Mouse (Mus musculus): Measurements from ENCODE around the gene March10. TPM values are rescaled to one million over a fixed set of nuclear protein-coding genes. Genes with fewer than 3 reads are reported as not detected.

March10 gene
- polyA plus RNA-seq, 1 experiment from 2014 or later: 1.2 TPM

GRCm38 (mm10) chr11:105438907-105439306, 17.6 kb downstream of the March10 start:
- Histone ChIP-seq H3K4me2 (ENCODE audit: low read length) (no peak overlapping the region), H3K27me3 (ENCODE audit: insufficient read depth, low read length) (no peaks in the 10 kb centered on the region), H3K9me3 (replicated peaks; ENCODE audit: low read length) (no peaks in the 10 kb centered on the region), H3K4me3 (replicated peaks; ENCODE audit: low read depth, low read length) (no peak overlapping the region), H3K36me3 (ENCODE audit: insufficient read depth, low read length) (no peaks in the 10 kb centered on the region), H3K4me1 (replicated peaks; ENCODE audit: insufficient read depth, low read length) (no peaks in the 10 kb centered on the region), H3K27ac (no peak overlapping the region), H3K9ac (ENCODE audit: low read depth, low read length) (no peak overlapping the region)
- DNase-seq (ENCODE audit: low spot score) (no peak), ATAC-seq (replicated peaks; ENCODE audit: low FRiP score, low read depth) (no peak)
- WGBS: 73% methylated on average over 7 of the region's 7 CpGs
- TF ChIP-seq CTCF (IDR thresholded peaks at IDR 0.05; ENCODE audit: low read depth): no peak

GRCm38 (mm10) chr11:105426441-105426840, 30.1 kb downstream of the March10 start:
- H3K4me1 ChIP-seq (replicated peaks; ENCODE audit: insufficient read depth, low read length): no peaks in the 10 kb centered on the region
- ATAC-seq (replicated peaks; ENCODE audit: low FRiP score, low read depth) (no peak), DNase-seq (ENCODE audit: low spot score) (no peak)
- H3K27me3 ChIP-seq (ENCODE audit: insufficient read depth, low read length): no peaks in the 10 kb centered on the region
- no peak for TF ChIP-seq CTCF (IDR thresholded peaks at IDR 0.05; ENCODE audit: low read depth)
- 69% methylated on average over 5 of the region's 5 CpGs for whole genome bisulfite sequencing
- no peaks in the 10 kb centered on the region for H3K36me3 ChIP-seq (ENCODE audit: insufficient read depth, low read length)
- H3K9me3 ChIP-seq (replicated peaks; ENCODE audit: low read length): no peaks in the 10 kb centered on the region
- H3K4me2 ChIP-seq (ENCODE audit: low read length): no peak overlapping the region
- H3K4me3 ChIP-seq (replicated peaks; ENCODE audit: low read depth, low read length): no peak overlapping the region
- H3K27ac ChIP-seq: no peak overlapping the region
- no peak overlapping the region for H3K9ac ChIP-seq (ENCODE audit: low read depth, low read length)

GRCm38 (mm10) chr11:105424643-105425042, 31.9 kb downstream of the March10 start:
- H3K4me1 ChIP-seq (replicated peaks; ENCODE audit: insufficient read depth, low read length): no peaks in the 10 kb centered on the region
- ATAC-seq (replicated peaks; ENCODE audit: low FRiP score, low read depth): no peak
- TF ChIP-seq CTCF (IDR thresholded peaks at IDR 0.05; ENCODE audit: low read depth): no peak
- DNase-seq (ENCODE audit: low spot score): no peak
- H3K9me3 ChIP-seq (replicated peaks; ENCODE audit: low read length): no peaks in the 10 kb centered on the region
- no peaks in the 10 kb centered on the region for H3K27me3 ChIP-seq (ENCODE audit: insufficient read depth, low read length)
- 93% methylated on average over 4 of the region's 4 CpGs for WGBS
- no peak overlapping the region for H3K4me2 ChIP-seq (ENCODE audit: low read length)
- H3K36me3 ChIP-seq (ENCODE audit: insufficient read depth, low read length): no peaks in the 10 kb centered on the region
- no peak overlapping the region for H3K27ac ChIP-seq
- no peak overlapping the region for H3K9ac ChIP-seq (ENCODE audit: low read depth, low read length)
- H3K4me3 ChIP-seq (replicated peaks; ENCODE audit: low read depth, low read length): no peak overlapping the region

- DNase-seq (ENCODE audit: low spot score) (no peak), ATAC-seq (replicated peaks; ENCODE audit: low FRiP score, low read depth) (no peak)
- 48% methylated on average over 7 of the region's 7 CpGs for WGBS
- H3K36me3 ChIP-seq (ENCODE audit: insufficient read depth, low read length): no peaks in the 10 kb centered on the region
- H3K9me3 ChIP-seq (replicated peaks; ENCODE audit: low read length): no peaks in the 10 kb centered on the region
- no peaks in the 10 kb centered on the region for H3K4me1 ChIP-seq (replicated peaks; ENCODE audit: insufficient read depth, low read length)
- TF ChIP-seq CTCF (IDR thresholded peaks at IDR 0.05; ENCODE audit: low read depth): no peak
- no peak overlapping the region for H3K4me3 ChIP-seq (replicated peaks; ENCODE audit: low read depth, low read length)
- no peak overlapping the region for H3K9ac ChIP-seq (ENCODE audit: low read depth, low read length)
- no peak overlapping the region for H3K4me2 ChIP-seq (ENCODE audit: low read length)
- H3K27ac ChIP-seq: no peak overlapping the region
- no peaks in the 10 kb centered on the region for H3K27me3 ChIP-seq (ENCODE audit: insufficient read depth, low read length)
Measured at GRCm38 (mm10) chr11:105420671-105421450, 35.7 kb downstream of the March10 start.

GRCm38 (mm10) chr11:105419946-105420345, 36.6 kb downstream of the March10 start:
- H3K4me1 ChIP-seq (replicated peaks; ENCODE audit: insufficient read depth, low read length): no peaks in the 10 kb centered on the region
- no peak overlapping the region for H3K9ac ChIP-seq (ENCODE audit: low read depth, low read length)
- ATAC-seq (replicated peaks; ENCODE audit: low FRiP score, low read depth): no peak
- H3K27me3 ChIP-seq (ENCODE audit: insufficient read depth, low read length): no peaks in the 10 kb centered on the region
- H3K9me3 ChIP-seq (replicated peaks; ENCODE audit: low read length): no peaks in the 10 kb centered on the region
- WGBS: 75% methylated on average over 7 of the region's 7 CpGs
- H3K4me2 ChIP-seq (ENCODE audit: low read length): no peak overlapping the region
- H3K36me3 ChIP-seq (ENCODE audit: insufficient read depth, low read length): no peaks in the 10 kb centered on the region
- no peak overlapping the region for H3K27ac ChIP-seq
- no peak overlapping the region for H3K4me3 ChIP-seq (replicated peaks; ENCODE audit: low read depth, low read length)
- DNase-seq (ENCODE audit: low spot score): no peak
- TF ChIP-seq CTCF (IDR thresholded peaks at IDR 0.05; ENCODE audit: low read depth): no peak

GRCm38 (mm10) chr11:105414009-105414408, 42.5 kb downstream of the March10 start:
- H3K27ac ChIP-seq: no peak overlapping the region
- no peak for TF ChIP-seq CTCF (IDR thresholded peaks at IDR 0.05; ENCODE audit: low read depth)
- 94% methylated on average over 1 of the region's 1 CpGs for WGBS
- H3K36me3 ChIP-seq (ENCODE audit: insufficient read depth, low read length): no peaks in the 10 kb centered on the region
- 0 out of 2 replicates have a peak, but pooled peaks cover 5% of the 10 kb centered on the region for H3K4me1 ChIP-seq (replicated peaks; ENCODE audit: insufficient read depth, low read length)
- H3K9me3 ChIP-seq (replicated peaks; ENCODE audit: low read length): no peaks in the 10 kb centered on the region
- no peak for ATAC-seq (replicated peaks; ENCODE audit: low FRiP score, low read depth)
- no peak overlapping the region for H3K4me2 ChIP-seq (ENCODE audit: low read length)
- no peak for DNase-seq (ENCODE audit: low spot score)
- no peaks in the 10 kb centered on the region for H3K27me3 ChIP-seq (ENCODE audit: insufficient read depth, low read length)
- H3K9ac ChIP-seq (ENCODE audit: low read depth, low read length): no peak overlapping the region
- no peak overlapping the region for H3K4me3 ChIP-seq (replicated peaks; ENCODE audit: low read depth, low read length)
